7 mouse cellular contexts compared by ENCODE assay signal in genomic region chr14:46883068-46883870, GRCm38 (mm10). TPM values are rescaled to one million over a fixed set of nuclear protein-coding genes. Genes with fewer than 3 reads are reported as not detected.
DNase-seq lines count a peak whose midpoint lies in the region; ATAC-seq and TF ChIP-seq lines count a peak whose summit lies in the region.

No protein-coding gene starts in this region.

- no peak; the same call in none of the 2 replicates for TF ChIP-seq CTCF in gastrocnemius, adult 2 months (IDR thresholded peaks at IDR 0.05)
- no peak; the same call in 1 of the 2 replicates for TF ChIP-seq CTCF in hindbrain, postnatal 0 days (IDR thresholded peaks at IDR 0.05; ENCODE audit: low read depth)
- TF ChIP-seq CTCF in small intestine, adult 2 months (IDR thresholded peaks at IDR 0.05; ENCODE audit: extremely low read depth, insufficient read length, insufficient replicate concordance, low read depth, low read length) = no peak

- WGBS in hindbrain, postnatal 0 days = under 1% methylated on average over 60 of the region's 70 CpGs
- under 1% methylated on average over 65 of the region's 70 CpGs for WGBS in small intestine, adult 2 months

- no peaks in the 10 kb centered on the region for H3K4me1 ChIP-seq in hindbrain, postnatal 0 days (ENCODE audit: insufficient read depth, low read length)
- H3K4me1 ChIP-seq in small intestine, adult 2 months (ENCODE audit: control insufficient read depth, insufficient read depth, insufficient read length, low read length) = peaks cover 20% of the 10 kb centered on the region

- H3K27me3 ChIP-seq in hindbrain, postnatal 0 days (ENCODE audit: insufficient read depth, low read length) = no peaks in the 10 kb centered on the region
- peaks cover 36% of the 10 kb centered on the region for H3K27me3 ChIP-seq in small intestine, adult 2 months (ENCODE audit: control insufficient read depth, insufficient read depth, low read length)

- peak overlapping the region; percentile 91 for H3K4me3 ChIP-seq in gastrocnemius, adult 2 months
- H3K4me3 ChIP-seq in hindbrain, postnatal 0 days (ENCODE audit: low read length) = peak overlapping the region; percentile 60
- peak overlapping the region; percentile 67 for H3K4me3 ChIP-seq in small intestine, adult 2 months (ENCODE audit: low read depth, low read length)

- peak overlapping the region; percentile 91 for H3K27ac ChIP-seq in gastrocnemius, adult 2 months
- H3K27ac ChIP-seq in hindbrain, postnatal 0 days = peak overlapping the region; percentile 64; the same call in 1 of the 2 replicates
- H3K27ac ChIP-seq in small intestine, adult 2 months (ENCODE audit: insufficient read depth, low read depth, low read length) = peak overlapping the region; percentile 49; the same call in 1 of the 2 replicates

- H3K9me3 ChIP-seq in hindbrain, postnatal 0 days (ENCODE audit: low read length) = no peaks in the 10 kb centered on the region

- no peaks in the 10 kb centered on the region for H3K36me3 ChIP-seq in hindbrain, postnatal 0 days (ENCODE audit: insufficient read depth, low read length)
- H3K36me3 ChIP-seq in small intestine, adult 2 months (ENCODE audit: control insufficient read depth, insufficient read depth, low read length) = no peaks in the 10 kb centered on the region

- H3K4me2 ChIP-seq in hindbrain, postnatal 0 days (ENCODE audit: low read depth, low read length) = peak overlapping the region; percentile 99

- peak; percentile 73 for DNase-seq in ZHBTc4 (ENCODE audit: low read depth, low spot score)
- peak; percentile 42 to 45 for DNase-seq in cerebellum, postnatal 36 days
- peak; percentile 85 for DNase-seq in gastrocnemius, adult 2 months
- peak; percentile 77 for DNase-seq in hindbrain, postnatal 0 days (ENCODE audit: low spot score)
- peak; percentile 60 to 81 for DNase-seq in left cerebral cortex, postnatal 10 days (ENCODE audit: extremely low spot score in 1 of 2, low spot score in 2 of 2)
- DNase-seq in mesoderm, embryonic 11.5 days (ENCODE audit: low read depth, low spot score) = peak; percentile 67

- intact Hi-C loops in gastrocnemius, adult 2 months (cut with DNase I) = loop anchor here (1.0 to 5.0 kb wide), 4 partner anchors 61 to 304 kb away; partner anchors contain the start of genes Gch1 and Gmfb
- intact Hi-C loops in left cerebral cortex, postnatal 10 days (cut with DNase I) = loop anchor here (5.0 kb wide), 1 partner anchor 119 kb away; no protein-coding TSS in a partner anchor

- no peak for TF ChIP-seq POLR2A in small intestine, adult 2 months (IDR thresholded peaks at IDR 0.05; ENCODE audit: low read depth, low read length)

- H3K9ac ChIP-seq in hindbrain, postnatal 0 days (replicated peaks; ENCODE audit: low read length) = peak overlapping the region; percentile 66

- peak; percentile 33 for ATAC-seq in hindbrain, postnatal 0 days

RNA-seq across cellular contexts. Expression of gene Samd4, which starts 0.6 kb away (rescaled TPM):
- total RNA-seq in gastrocnemius, adult 2 months (2021) = 10 to 100 TPM; 50.6 to 52.6 TPM
- 14.3 and 14.7 TPM in 2 replicates for total RNA-seq in hindbrain, postnatal 0 days (2014; rRNA removed)
- 4.4 and 4.9 TPM in 2 replicates for polyA plus RNA-seq in hindbrain, postnatal 0 days (2015; fragmentation: Nextera tagmentation; extraction: Ambion mirVana)
- 10 to 100 TPM; 20.5 to 22.8 TPM for total RNA-seq in left cerebral cortex, postnatal 10 days (2021)
- 3.2 and 4.1 TPM in 2 replicates for polyA plus RNA-seq in small intestine, adult 2 months (2012; rRNA removed)

RNA-seq across cellular contexts. Expression of gene Cgrrf1, which starts 51.3 kb away (rescaled TPM):
- 10 to 100 TPM; 53.0 to 58.9 TPM for total RNA-seq in gastrocnemius, adult 2 months (2021)
- total RNA-seq in hindbrain, postnatal 0 days (2014; rRNA removed) = 10.2 and 24.9 TPM in 2 replicates
- 27.6 and 33.0 TPM in 2 replicates for polyA plus RNA-seq in hindbrain, postnatal 0 days (2015; fragmentation: Nextera tagmentation; extraction: Ambion mirVana)
- 10 to 100 TPM; 11.5 to 13.9 TPM for total RNA-seq in left cerebral cortex, postnatal 10 days (2021)
- polyA plus RNA-seq in small intestine, adult 2 months (2012; rRNA removed) = 6.4 and 10.3 TPM in 2 replicates

Comparison
In these comparisons a context has a peak if more than half of its experiments do, and no peak if none do; other contexts are left out.
1. Peak in every context shown above with its lines: DNase-seq, ATAC-seq, H3K4me3 ChIP-seq and H3K27ac ChIP-seq.